Mouse (Mus musculus): Measurements from ENCODE around the gene Sim1. TPM values are rescaled to one million over a fixed set of nuclear protein-coding genes. Genes with fewer than 3 reads are reported as not detected.

The Sim1 gene
- polyA plus RNA-seq, 1 experiment from 2014 or later, result 0.12 TPM

GRCm38 (mm10) chr10:50903846-50904763 lies 9.6 kb downstream of the Sim1 start:
- H3K27me3 ChIP-seq, result peaks cover 82% of the 10 kb centered on the region
- no peak overlapping the region for H3K9ac ChIP-seq
- H3K27ac ChIP-seq (replicated peaks), result no peak overlapping the region
- no peaks in the 10 kb centered on the region for H3K9me3 ChIP-seq
- WGBS, result 2% methylated on average over 26 of the region's 26 CpGs
- no peaks in the 10 kb centered on the region for H3K4me1 ChIP-seq (replicated peaks)
- H3K4me3 ChIP-seq, result no peak overlapping the region
- H3K36me3 ChIP-seq, result no peaks in the 10 kb centered on the region
- 0 out of 2 replicates have a peak, but pooled peaks have one; percentile 24 for ATAC-seq (ENCODE audit: low FRiP score, low read depth)
- no peak overlapping the region for H3K4me2 ChIP-seq

GRCm38 (mm10) chr10:50904764-50905701 lies 10.5 kb downstream of the Sim1 start:
- ATAC-seq (ENCODE audit: low FRiP score, low read depth), result 0 out of 2 replicates have a peak, but pooled peaks have one; percentile 12
- Histone ChIP-seq H3K36me3 (no peaks in the 10 kb centered on the region), H3K9ac (no peak overlapping the region), H3K4me3 (no peak overlapping the region), H3K27me3 (peaks cover 88% of the 10 kb centered on the region), H3K9me3 (no peaks in the 10 kb centered on the region), H3K4me1 (replicated peaks) (no peaks in the 10 kb centered on the region), H3K4me2 (no peak overlapping the region), H3K27ac (replicated peaks) (no peak overlapping the region)
- WGBS, result 5% methylated on average over 29 of the region's 29 CpGs

DNA sequence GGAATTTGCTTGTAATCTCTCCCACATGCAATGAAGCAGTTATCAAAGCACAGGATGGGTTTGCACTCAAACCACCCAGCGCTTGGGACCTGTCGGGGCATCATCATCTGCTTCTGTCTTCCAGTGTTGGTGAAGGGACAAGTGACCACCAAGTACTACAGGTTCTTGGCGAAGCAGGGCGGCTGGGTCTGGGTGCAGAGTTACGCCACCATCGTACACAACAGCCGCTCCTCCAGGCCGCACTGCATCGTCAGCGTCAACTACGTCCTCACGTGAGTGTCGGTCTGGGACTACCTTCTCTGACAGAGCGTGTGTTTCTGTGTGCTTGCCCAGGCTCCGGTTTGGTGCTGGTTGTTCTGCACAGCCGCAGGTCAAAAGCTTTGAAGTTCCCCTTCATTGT lies 15.8 kb downstream of the Sim1 start:
- H3K9ac ChIP-seq, result no peak overlapping the region
- peak; percentile 27; the same call in 1 of the 2 replicates for ATAC-seq (ENCODE audit: low FRiP score, low read depth)
- WGBS, result 2% methylated on average over 16 of the region's 16 CpGs

DNA sequence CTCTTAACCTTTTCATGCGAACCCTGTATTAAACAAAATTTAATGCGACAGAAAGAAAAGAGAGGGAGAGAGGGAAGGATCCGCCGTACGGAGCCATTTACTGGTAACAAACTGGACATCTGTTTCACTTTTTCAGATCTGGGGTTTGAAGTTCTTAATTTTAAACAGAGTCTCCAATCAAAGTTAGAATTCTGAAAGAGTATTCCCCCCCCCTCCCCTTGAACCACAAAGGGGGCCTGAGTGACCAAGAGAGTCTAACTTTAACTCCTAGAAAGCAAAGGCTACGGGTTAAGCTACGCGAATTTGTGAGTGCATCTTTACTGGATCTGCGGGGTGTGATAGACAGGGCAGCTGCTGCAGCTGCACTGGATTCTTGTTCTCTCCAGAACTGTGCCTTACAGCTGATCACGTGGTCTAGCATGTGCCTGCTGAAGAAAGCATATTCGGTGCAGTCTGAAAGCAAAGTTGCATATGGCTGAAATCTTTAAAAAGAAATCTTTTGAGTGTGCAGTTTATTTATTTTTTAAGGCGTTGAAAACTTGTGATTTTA lies 16.4 kb downstream of the Sim1 start:
- 3% methylated on average over 12 of the region's 12 CpGs for WGBS
- Histone ChIP-seq H3K27ac (replicated peaks) (no peak overlapping the region), H3K4me3 (peak overlapping the region; percentile 11; the same call in 1 of the 2 replicates), H3K4me2 (peak overlapping the region; percentile 43), H3K27me3 (peaks cover 71% of the 10 kb centered on the region), H3K9ac (no peak overlapping the region), H3K36me3 (no peaks in the 10 kb centered on the region), H3K4me1 (replicated peaks) (peaks cover 9% of the 10 kb centered on the region; the same call in 1 of the 2 replicates), H3K9me3 (peaks cover 5% of the 10 kb centered on the region; the same call in 1 of the 2 replicates)
- no peak for ATAC-seq (ENCODE audit: low FRiP score, low read depth)

More for the DNA sequence above, 15.8 kb downstream of the Sim1 start:
- Histone ChIP-seq H3K4me2 (peak overlapping the region; percentile 43), H3K27me3 (peaks cover 76% of the 10 kb centered on the region), H3K4me3 (peak overlapping the region; percentile 11; the same call in 1 of the 2 replicates), H3K36me3 (no peaks in the 10 kb centered on the region), H3K4me1 (replicated peaks) (peaks cover 9% of the 10 kb centered on the region; the same call in 1 of the 2 replicates), H3K9me3 (peaks cover 5% of the 10 kb centered on the region; the same call in 1 of the 2 replicates), H3K27ac (replicated peaks) (no peak overlapping the region)

DNA sequence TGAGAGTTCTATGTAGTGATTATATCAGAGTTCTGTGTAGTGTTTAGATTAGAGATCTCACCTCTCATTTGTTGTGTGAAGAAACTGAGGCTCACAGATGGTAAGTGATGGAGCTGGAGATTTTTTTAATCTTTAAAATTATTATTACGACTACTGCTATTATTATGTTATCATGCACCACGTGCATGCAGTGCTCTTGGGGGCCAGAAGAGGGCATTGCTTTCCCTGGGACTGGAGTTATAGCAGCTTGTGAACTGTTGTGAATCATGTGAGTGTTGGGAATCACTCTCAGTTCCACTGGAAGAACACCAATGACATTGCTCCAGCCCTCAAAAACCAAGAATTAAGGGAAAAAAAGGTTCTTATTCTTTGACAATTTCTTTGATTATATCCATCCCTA lies 21.1 kb downstream of the Sim1 start:
- no peak for ATAC-seq (ENCODE audit: low FRiP score, low read depth)
- Histone ChIP-seq H3K4me1 (replicated peaks) (peaks cover 6% of the 10 kb centered on the region; the same call in 1 of the 2 replicates), H3K27me3 (peaks cover 24% of the 10 kb centered on the region), H3K36me3 (no peaks in the 10 kb centered on the region), H3K4me3 (no peak overlapping the region), H3K9ac (no peak overlapping the region), H3K4me2 (no peak overlapping the region), H3K9me3 (peaks cover 5% of the 10 kb centered on the region; the same call in 1 of the 2 replicates), H3K27ac (replicated peaks) (no peak overlapping the region)
- 54% methylated on average over 2 of the region's 2 CpGs for WGBS

- 64% methylated on average over 5 of the region's 5 CpGs for WGBS
- H3K4me1 ChIP-seq (replicated peaks), result no peaks in the 10 kb centered on the region
- no peak overlapping the region for H3K4me2 ChIP-seq
- no peaks in the 10 kb centered on the region for H3K9me3 ChIP-seq
- H3K36me3 ChIP-seq, result no peaks in the 10 kb centered on the region
- H3K9ac ChIP-seq, result no peak overlapping the region
- H3K27ac ChIP-seq (replicated peaks), result no peak overlapping the region
- no peaks in the 10 kb centered on the region for H3K27me3 ChIP-seq
- no peak for ATAC-seq (ENCODE audit: low FRiP score, low read depth)
- no peak overlapping the region for H3K4me3 ChIP-seq
Measured at GRCm38 (mm10) chr10:50929281-50929680, 34.7 kb downstream of the Sim1 start.

DNA sequence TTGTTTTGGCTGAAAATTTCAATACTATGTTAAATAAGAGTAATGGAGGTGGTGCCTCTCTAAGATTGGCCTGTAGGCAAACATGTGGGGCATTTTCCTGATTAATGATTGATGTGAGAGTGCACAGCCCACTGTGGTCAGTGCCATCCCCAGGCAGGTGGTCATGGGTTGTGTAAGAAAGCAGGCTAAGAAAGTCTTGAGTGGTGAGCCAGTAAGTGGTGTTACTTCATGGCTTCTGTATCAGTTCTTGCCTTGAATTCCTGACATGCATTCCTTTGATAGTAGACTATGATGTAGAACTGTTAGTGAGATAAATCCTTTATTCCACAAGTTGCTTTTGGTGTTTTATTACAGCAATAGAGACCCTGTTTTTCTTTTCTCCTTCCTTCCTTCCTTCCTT lies 41.1 kb downstream of the Sim1 start:
- no peaks in the 10 kb centered on the region for H3K4me1 ChIP-seq (replicated peaks)
- H3K36me3 ChIP-seq, result no peaks in the 10 kb centered on the region
- ATAC-seq (ENCODE audit: low FRiP score, low read depth), result no peak
- no peak overlapping the region for H3K4me3 ChIP-seq
- H3K9ac ChIP-seq, result no peak overlapping the region
- no peak overlapping the region for H3K27ac ChIP-seq (replicated peaks)
- no peaks in the 10 kb centered on the region for H3K9me3 ChIP-seq
- H3K27me3 ChIP-seq, result no peaks in the 10 kb centered on the region
- H3K4me2 ChIP-seq, result no peak overlapping the region

DNA sequence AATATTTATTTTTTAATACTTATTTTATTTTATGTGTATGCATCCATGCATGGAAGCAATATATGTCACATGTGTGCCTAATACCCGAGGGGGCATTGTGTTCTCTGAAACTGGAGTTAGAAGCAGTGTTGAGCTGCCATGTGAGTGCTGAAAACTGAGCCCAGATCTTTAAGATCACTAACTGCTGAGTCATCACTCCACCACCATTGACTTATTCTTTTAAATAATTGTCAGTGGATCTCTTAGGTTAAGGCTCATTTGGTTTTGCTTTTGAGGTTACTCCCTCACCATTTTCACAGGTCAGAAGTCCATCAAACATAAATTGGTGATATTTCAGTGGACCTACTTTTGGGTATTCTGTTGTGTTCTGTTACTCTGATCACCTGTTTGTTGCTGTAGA lies 79.1 kb downstream of the Sim1 start:
- no peak for ATAC-seq (ENCODE audit: low FRiP score, low read depth)
- WGBS, result 72% methylated on average over 1 of the region's 1 CpGs
- H3K9ac ChIP-seq, result no peak overlapping the region
- no peaks in the 10 kb centered on the region for H3K36me3 ChIP-seq
- no peaks in the 10 kb centered on the region for H3K27me3 ChIP-seq
- H3K4me1 ChIP-seq (replicated peaks), result no peaks in the 10 kb centered on the region
- H3K9me3 ChIP-seq, result no peaks in the 10 kb centered on the region
- no peak overlapping the region for H3K4me2 ChIP-seq
- H3K4me3 ChIP-seq, result no peak overlapping the region
- no peak overlapping the region for H3K27ac ChIP-seq (replicated peaks)

DNA sequence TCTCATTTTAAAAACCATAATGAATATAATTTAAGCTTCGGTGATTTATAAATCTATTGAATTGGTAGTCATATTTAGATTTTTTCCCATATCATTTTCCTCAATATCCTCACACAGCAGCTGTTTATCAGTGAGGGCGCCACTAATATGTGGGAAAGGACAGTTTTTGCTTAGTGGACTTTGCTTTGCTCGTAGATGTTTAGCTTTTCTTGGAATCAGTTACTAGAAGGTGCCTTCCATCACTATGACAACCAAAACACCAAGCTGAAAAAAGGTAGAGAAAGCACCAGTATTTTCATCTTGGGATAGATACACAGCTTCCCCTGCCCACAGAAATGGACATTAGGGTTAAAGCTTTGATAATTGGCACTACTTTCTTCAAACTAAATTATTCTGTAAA lies 87.3 kb downstream of the Sim1 start:
- H3K9ac ChIP-seq, result no peak overlapping the region
- no peak for ATAC-seq (ENCODE audit: low FRiP score, low read depth)
- H3K36me3 ChIP-seq, result no peaks in the 10 kb centered on the region
- H3K27me3 ChIP-seq, result no peaks in the 10 kb centered on the region
- no peak overlapping the region for H3K4me2 ChIP-seq
- no peaks in the 10 kb centered on the region for H3K9me3 ChIP-seq
- H3K4me1 ChIP-seq (replicated peaks), result no peaks in the 10 kb centered on the region
- H3K4me3 ChIP-seq, result no peak overlapping the region
- WGBS, result 84% methylated on average over 3 of the region's 3 CpGs
- no peak overlapping the region for H3K27ac ChIP-seq (replicated peaks)

DNA sequence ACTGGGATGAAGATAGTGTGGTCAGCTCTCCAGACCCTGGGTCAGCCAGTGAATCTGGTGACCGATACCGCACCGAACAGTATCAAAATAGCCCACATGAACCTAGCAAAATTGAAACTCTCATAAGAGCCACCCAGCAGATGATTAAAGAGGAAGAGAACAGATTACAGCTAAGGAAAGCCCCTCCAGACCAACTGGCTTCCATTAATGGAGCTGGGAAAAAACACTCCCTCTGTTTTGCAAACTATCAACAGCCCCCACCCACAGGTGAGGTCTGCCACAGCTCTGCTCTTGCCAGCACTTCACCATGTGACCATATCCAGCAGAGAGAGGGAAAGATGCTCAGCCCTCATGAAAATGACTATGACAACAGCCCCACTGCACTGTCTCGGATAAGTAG lies 89.1 kb downstream of the Sim1 start:
- Histone ChIP-seq H3K36me3 (no peaks in the 10 kb centered on the region), H3K4me3 (no peak overlapping the region), H3K4me1 (replicated peaks) (no peaks in the 10 kb centered on the region), H3K4me2 (no peak overlapping the region), H3K27me3 (no peaks in the 10 kb centered on the region), H3K9ac (no peak overlapping the region), H3K27ac (replicated peaks) (no peak overlapping the region), H3K9me3 (no peaks in the 10 kb centered on the region)
- ATAC-seq (ENCODE audit: low FRiP score, low read depth), result no peak
- WGBS, result 97% methylated on average over 4 of the region's 4 CpGs

- Histone ChIP-seq H3K9ac (no peak overlapping the region), H3K27me3 (peaks cover 3% of the 10 kb centered on the region; the same call in 1 of the 2 replicates)
- no peak for ATAC-seq (ENCODE audit: low FRiP score, low read depth)
Measured at GRCm38 (mm10) chr10:51007798-51008197, 113.2 kb downstream of the Sim1 start.

More at GRCm38 (mm10) chr10:51007798-51008197, 113.2 kb downstream of the Sim1 start:
- Histone ChIP-seq H3K4me1 (replicated peaks) (peaks cover 7% of the 10 kb centered on the region), H3K36me3 (no peaks in the 10 kb centered on the region), H3K27ac (replicated peaks) (no peak overlapping the region), H3K4me3 (no peak overlapping the region), H3K9me3 (no peaks in the 10 kb centered on the region), H3K4me2 (no peak overlapping the region)
- 14% methylated on average over 3 of the region's 3 CpGs for WGBS
